Mouse (Mus musculus) megakaryocyte, embryonic 14.5 days (primary cell): ENCODE results near the gene Fkbp8.

ENCODE experiments used
- FLI1 ChIP-seq: IDR thresholded peaks from 2 replicates; pipeline ENCODE4 v1.6.1; 2012; ENCODE audit warnings: low read length, inconsistent platforms, mixed read lengths
- GATA1 ChIP-seq: IDR thresholded peaks from 3 replicates; pipeline ENCODE4 v1.6.1; 2012; ENCODE audit warnings: mixed read lengths, low read length, inconsistent platforms, borderline replicate concordance

DNA sequence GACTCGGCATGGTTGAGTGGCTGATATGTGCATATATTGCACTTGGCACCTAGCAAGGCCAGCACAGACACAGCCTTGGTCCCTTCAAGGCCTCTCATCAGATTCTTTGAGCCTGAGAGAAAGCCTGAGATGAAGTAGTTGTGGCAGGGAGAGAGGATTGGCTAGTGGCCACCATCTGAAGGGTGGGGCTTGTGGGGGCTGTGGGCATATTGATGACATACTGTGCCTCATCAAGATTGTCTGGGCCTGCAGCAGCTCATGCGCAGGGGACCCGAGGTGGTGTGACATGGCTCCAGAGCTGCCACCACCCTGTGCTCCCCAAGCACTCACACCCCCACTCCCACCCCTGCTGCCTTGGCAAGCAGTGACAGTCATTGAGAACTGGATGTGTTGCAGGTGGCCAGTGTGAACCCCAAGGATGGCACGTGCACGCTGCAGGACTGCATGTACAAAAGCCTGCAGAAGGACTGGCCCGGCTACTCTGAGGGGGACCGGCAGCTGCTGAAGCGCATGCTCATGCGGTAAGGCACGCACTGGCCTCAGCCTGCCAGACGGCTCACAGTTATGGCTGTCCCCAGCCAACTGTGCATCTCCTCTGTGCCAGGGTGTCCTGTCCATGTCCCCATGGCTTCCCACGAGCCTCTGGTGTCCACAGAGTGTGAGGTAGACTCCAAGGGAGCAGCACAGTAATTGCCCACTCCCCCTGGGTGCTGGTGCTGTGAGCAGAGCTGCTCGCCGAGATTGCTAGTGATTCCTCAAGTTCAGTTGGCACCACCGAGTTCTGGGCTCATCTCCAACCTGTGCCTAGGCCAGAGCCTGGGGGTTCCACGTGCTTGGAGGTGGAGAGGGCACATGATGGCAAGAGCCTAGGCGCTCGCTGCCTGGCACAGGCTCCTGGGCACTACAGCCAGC is 56.2 kb downstream of the Fkbp8 start:
- TF ChIP-seq FLI1 (no peak), GATA1 (no peak)
